Mouse (Mus musculus) right cerebral cortex, postnatal 14 days (tissue): Measurements from ENCODE around the gene Pomgnt1.
A peak's percentile ranks its signal among the peaks of the same experiment; 100 is the strongest.

Experiments used
- DNase-seq: peaks from one replicate; pipeline ENCODE4 v3.0.0; 2022

The Pomgnt1 gene

DNA sequence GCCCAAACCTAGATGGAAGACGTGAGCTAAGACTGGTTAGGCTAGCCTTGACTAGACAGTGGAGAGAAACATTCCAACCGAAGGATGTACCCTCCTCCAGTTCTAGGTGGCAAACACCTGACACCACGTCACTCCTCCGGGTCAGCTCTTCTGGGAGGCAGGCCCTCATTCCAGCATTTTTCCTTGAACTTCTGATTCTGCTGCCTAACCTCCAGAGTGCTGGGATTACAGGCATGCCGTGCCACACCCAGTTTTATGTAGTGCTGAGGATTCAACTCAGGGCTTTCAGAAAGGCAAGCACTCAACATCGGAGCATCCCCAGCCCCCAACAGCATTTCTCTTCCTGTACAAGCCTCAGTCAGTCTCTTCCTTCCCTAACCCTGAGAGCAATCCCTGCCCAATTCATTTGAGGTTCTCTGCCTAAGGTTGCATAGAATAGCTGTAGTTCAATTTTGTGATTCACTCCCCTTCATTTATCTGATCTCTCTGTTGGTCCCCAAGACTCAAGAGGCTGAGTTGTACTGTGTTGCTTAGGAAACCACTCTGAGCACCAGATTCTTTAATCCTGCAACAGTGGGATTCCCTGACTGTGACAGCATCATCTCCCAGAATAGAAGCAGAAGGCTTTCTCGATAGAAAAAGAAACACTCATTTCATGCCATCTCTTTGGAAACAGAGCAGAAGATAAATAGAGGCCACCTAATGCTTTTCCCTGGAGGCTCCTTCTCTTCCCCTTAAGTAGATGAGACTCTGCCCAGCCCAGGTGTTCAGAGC, 17.3 kb downstream of the Pomgnt1 start:
- DNase-seq = no peak

DNA sequence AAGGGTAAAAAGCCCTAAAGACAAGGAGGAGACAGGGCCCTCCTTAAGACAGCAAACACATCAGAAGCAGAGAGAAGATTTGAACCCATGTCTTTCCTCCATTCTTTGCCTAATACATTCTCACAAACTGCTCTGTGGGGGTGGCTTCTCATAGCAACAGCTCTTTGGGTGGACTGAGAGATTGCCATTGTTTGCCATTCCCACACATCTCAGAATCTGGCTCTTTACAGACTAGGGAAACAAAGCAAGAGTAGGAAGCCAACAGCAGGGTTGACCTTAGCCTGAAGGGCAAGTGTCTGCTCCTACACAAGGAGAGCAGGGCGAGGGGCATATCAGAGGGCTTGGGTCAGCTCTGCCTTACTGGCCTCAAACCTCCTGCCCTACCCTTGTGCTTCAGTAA, 18.1 kb downstream of the Pomgnt1 start:
- no peak for DNase-seq

DNA sequence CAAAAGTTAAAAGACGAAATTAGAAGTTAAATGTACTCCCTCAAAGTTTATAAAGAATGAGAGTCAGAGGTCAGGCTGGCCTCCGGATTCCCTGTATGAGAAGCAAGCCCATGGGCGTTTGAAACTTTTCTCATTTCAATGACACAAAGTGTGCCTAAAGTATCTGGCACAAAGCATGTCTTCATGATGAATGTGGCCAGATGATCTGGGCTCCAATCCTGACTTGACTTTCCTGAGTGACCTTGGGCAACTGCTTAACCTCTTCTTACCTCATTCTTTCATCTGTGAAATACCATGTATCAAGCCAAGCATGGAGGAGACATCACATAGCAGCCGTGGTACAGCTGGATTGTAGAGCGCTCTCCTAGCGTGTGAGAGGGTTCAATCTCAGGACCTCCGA, 18.6 kb downstream of the Pomgnt1 start:
- DNase-seq = no peak

DNA sequence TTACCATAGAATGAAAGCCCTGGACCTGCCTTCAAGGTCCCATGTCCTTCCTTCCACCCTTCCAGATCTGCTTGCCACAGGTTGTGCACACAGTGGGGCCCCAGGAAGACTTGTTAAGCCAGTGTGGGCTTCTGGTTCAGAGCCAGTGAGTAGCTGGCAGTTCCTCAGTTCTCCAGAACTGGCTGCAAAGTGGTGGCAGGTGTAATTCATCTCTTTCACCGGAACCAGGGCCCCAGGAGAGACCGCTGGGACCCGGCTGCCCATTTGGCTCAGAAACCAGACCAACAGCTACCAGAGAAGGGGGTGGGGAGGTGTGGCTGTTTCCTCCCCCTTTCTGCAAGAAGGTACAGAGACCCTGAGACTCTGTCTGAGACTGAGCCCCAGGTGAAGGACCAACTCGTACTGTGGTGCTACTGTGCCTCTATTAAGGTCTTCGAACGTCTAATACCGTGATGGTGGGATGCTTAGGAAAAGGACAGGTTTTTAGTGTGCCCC, 19.7 kb downstream of the Pomgnt1 start:
- no peak for DNase-seq

DNA sequence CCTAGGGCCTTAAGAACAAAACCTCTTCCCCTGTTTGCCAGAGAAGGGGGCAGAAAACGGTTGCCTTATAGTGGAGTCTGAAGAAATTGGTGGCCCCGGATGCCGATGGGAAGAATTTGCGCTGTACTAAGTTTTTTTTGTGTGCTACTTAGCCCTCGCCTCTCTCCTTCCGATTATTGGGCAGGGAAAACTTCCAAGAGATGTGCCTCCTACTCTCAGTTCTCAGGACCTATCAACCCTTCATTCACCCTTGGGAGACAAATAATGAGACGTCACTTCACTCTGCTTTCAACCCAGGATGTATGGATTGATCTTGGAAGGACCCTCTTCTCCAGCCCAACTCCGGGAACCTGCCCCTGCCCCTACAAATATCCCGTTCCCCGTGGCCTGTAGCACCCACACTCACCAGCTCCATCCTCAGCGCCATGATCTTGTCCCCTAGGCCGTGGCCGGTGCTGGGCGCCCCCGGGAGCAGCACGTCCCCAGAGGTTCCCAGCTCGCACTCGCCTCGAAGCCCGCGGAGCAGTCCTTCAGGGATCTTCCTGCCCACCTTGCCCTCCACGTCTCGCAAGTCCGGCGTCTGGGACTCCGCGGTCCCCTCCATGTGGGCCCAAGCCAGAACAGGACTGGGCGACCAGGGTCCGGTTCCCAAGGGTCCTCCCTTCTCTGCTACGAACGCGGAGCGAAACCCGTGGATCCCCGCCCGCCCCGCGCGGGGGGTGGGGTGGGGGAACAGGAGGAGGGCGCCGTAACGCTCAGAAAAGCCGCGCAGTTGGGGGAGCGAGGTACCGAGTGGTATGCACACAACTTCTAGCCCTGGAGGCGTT, 20.5 kb downstream of the Pomgnt1 start:
- DNase-seq = peak; percentile 75

DNA sequence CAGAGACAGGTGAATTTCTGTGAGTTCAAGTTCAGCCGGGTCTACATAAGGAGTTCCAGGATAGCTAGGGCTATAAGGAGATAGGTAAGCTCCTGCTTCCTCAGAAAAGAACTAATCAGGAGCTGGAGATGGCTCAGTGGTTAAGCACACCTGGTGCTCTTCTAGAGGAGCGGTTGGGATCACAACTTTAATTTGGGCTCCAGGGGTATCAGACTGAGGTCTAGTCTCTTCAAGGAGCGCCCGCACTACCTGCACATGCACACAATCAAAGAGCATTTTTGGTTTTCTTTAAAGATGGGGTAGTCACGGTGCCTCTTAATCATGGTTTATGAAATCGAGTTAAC, 26.1 kb downstream of the Pomgnt1 start:
- DNase-seq = no peak

DNA sequence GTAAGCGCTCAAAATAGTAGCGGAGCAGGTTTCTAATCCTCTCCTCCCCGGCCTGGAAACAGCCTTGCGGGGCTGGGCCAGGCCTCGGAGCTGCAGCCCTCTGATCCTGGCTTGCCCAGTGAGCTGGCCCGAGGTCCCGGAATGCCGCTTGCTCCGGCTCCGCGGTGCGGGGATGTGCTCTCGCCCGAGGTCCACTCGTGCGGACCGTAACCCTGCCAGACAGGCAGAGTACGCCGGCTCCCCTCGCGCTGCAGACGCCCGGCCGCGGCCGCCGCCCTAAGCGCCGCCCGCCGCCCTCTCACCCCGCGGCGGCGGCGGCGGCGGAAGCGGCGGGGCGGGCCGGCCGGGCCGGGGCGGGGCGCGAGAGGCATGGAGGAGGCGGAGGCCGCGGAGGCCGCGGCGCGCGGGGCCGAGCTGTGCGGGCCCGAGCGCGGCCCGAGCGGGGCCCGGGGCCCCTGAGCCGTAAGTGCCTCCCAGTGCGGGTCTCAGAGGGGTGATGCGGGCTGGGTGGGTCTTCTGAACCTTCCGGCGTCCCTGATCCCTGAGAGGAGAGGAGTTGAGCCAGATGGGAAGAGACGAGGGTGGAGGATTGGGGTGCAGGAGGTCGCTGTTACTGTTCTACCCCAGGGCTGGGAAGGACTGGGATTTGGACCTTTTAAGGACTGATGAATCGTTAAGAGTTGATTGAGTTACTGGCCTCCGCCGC, 26.7 kb downstream of the Pomgnt1 start:
- DNase-seq = peak; percentile 58

DNA sequence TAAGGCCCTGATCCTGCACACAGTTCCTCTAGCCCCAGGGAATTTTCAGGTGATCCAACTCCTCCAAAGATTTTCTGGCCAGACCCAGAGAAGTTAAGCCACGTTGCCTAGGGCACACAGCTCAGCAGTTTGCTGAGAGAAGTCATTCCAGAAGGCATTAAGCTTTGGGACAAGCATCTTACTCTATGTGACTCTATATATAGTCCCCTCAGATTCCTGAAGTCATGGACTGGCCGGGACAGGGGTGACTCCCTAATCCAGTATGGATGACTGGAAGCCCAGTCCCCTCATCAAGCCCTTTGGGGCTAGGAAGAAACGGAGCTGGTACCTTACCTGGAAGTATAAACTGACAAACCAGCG, 27.2 kb downstream of the Pomgnt1 start:
- DNase-seq = no peak

DNA sequence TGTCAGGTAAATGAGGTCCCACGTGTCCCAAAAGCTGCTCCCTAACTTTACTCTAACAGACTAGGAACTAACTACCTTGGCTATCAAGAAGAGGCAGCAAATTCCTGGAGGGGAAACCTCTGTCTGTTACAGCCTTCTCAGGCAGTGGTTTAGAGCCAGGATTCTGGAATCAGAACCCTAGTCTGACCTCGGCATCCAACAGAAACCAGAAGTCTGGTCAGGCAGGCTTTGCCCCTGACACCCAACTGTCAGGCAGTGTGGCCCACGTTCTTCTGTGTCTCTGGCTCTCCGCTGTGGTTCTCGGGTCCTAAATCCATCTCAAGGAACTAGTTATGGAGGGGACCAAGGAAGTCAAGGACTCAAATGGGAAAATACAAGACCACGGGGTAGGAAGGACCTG, 27.6 kb downstream of the Pomgnt1 start, which contains the start of gene Lurap1:
Gene Lurap1, minus strand, starts transcription at position 101 of the 400 bp plus-strand sequence.
- DNase-seq = no peak

DNA sequence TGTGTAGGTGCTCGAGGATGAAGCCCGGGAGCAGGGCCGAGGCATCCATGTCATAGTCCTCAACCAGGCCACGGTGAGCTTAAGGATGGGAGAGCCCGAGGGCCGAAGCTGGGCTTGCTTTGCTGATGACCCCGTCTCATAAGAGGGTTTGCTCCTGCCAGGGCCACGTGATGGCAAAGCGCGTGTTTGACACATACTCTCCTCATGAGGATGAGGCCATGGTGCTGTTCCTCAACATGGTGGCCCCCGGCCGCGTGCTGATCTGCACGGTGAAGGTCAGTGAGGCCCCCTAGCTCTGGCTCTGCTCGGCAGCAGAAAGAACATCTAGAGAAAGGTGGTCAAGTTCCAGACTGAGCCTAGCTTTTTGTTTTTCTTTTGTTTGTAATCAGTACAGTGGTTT, 29.1 kb downstream of the Pomgnt1 start:
- no peak for DNase-seq

DNA sequence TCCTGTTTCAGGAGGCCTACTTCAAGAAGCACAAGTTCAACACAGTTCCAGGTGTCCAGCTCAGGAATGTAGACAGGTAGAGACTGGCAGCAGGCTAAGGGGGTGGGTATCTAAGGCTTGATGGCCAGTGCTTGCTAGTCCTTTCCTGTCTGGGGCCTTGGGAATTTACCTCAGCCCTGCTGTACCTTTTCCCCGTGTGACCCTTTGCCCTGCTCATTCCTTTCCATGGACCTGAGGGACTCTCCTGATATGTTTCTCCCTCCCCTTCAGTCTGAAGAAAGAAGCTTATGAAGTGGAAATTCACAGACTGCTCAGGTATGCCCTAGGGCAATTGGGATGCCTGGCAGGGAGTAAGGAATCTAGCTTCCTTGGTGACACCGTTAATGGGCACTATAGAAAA, 34.2 kb downstream of the Pomgnt1 start:
- no peak for DNase-seq

DNA sequence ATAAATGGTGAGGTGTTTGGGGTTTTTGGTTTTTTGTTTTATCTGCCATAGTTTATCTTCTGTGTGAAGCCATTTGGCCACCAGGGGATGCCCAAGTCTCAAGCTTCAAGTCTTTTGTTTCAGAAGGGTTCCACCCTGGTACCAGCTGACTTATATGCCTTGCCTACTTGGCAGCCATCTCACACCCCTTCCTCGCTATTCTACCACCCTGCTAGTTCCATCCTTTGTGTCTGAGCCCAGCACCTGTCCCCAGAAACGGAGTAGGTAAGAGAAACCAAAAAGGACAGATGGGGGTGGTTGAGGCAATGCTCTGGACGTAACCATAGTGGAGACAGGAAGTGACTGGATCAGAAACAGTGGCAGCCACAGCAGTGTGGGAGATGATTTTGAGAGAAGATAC, 36.3 kb downstream of the Pomgnt1 start:
- peak; percentile 65 for DNase-seq

DNA sequence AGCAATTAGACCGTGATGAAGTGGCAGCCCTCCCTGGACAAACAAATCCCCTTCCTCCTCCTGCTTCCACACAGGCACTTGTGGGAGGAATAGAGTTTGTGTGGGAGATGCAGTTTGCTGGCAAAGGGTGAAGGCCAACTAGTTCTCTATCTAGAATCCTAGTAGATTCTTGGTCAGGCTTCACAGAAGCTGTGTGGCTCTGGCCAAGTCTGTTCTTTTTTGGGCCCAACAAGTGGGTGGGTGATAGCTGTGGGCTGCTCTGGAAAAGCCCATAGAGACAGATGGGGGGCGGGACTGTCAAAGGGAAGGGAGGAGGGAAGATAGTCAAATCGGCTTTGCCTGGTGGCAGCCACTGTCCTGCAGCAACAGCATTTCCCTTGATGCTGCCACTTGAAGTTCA, 37.1 kb downstream of the Pomgnt1 start:
- DNase-seq = peak; percentile 65

DNA sequence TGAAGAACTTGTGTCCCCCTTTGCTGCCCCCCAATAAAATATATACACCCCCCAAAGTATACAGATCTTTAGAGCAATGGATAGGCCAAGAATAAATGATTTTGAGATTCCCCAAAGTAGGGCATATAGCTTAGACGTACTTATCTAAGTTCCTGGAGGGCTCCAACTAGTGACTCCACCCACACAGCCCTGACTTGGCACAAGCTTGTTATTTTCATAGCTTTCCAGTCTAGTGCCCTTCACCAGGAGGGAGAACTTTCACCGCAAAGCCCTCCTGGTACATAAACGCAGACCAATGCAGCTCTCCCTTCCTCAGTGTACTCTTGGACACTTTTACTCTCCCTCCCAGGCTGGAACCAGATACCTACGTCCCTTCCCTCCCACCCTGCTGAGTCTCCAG, 38.5 kb downstream of the Pomgnt1 start:
- DNase-seq = no peak

DNA sequence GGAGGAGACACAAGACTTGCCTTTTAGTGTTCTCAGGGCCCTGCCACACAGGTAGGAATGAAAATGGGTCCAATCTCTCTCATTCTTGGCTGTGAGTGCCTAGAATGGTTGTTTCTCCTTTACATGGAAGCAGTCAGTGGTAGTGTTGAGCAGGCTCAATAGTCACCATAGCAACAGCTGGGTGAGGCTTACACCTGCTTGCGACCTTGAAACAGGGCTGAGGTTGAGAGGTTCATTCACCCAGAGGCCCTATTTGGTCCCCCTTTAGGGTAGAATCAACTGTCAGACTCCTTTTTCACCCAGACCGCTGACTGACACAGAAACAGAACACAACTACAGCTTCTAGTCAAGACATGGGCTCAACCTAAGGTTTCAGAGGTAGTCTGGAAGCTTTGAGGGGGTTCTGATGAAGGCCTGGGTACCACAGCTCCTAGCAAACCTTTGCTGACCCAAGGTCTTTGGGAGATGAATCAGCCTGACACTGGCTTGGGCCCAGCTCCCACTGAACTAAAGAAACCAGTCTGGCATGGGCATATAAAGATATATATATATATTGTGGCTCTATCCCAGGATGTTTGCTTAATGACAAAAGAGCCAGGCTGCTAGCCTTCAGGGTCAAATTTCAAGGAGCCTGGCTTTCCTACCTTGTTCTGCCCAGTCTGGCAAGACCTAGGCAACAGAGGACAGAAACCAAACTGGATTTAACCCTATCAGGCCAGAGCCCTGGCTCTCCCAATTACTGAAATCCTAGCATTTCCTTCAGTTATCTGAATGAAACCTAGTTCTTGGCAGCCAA, 41.3 kb downstream of the Pomgnt1 start:
- no peak for DNase-seq

DNA sequence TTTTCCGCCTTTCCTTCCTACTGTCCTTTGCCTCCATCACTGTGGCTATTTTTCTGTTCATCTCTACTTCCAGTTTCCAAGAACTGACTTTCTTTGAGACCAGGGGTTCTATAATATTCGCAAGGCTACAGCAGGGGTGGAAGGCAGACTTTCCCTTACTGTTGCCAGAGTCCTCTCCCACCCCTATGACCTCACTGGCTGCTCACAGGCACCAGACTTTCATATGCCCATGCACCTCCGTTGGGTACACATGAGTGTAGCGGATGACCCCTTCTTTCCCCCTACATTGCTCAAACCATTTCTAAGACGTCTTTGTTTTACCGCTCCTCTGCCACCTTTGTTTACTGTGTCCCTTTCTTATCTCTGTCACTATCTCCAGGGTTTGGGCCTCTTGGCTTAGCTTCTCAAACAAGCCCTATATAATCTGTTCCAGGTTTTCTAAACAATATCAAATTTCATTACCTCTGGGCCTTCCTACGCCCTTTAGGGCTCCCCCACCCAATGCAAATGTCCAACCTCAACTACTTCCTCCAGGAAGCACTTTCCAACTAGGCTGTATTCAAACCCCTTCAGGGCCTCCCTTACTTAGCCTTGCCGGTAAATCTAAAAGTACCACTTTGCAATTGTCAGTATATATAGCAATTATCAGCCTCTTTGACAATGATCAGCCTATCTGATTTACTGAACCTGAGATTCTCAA, 42.2 kb downstream of the Pomgnt1 start:
- DNase-seq = no peak

DNA sequence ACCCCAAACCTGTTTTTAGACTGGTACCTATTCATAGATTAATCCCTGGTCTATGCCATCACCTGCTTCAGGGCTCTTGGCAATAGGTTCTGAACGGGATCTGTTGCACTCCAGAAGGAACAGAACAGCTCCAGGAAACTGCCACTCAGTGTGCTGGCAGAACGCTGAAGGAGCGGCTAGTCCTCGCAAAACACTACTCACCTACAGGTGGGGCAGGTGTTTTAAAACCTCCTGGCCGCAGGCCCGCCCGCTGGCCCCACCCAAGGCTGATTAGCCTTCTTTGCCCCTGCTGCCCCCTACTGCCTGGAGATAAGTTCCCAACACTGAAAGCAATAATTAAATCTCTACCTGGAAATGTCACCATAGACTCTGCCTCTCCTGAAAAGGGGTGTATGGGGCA, 43.8 kb downstream of the Pomgnt1 start, which contains the start of gene Tspan1:
Gene Tspan1, minus strand, starts transcription at position 198 of the 400 bp plus-strand sequence.
- DNase-seq = peak; percentile 21

DNA sequence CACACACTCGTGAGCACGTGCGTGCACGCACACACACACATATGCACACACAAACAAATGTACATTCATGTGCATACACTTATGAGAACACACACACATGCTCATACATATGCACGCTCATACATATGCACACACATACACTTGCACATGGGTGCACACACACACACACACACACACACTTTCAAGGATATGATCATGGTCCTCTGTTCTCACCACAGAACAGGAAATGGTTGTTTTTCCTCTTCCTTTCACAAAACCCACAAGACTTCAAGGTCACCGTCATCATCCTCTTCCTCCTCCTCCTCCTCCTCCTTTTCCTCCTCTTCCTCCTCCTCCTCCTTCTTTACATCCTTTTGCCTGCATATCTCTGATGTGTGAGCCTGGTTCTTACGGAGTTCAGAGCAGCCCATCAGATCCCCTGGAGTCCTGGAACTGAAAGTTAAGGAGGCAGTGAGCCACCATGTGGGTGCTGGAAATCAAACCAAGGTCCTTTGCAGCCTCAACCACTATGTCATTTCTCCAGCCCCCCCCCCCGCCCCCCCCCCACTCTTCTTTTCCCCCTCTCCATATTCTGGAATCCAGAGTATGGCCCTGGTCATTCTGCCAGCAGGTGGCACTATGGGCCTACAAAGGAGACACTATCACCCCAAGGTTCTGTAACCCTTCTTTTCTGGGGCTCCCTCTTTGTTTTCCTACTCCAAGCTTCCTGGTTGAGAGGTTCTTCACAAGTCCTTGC, 45.1 kb downstream of the Pomgnt1 start:
- peak; percentile 90 for DNase-seq

DNA sequence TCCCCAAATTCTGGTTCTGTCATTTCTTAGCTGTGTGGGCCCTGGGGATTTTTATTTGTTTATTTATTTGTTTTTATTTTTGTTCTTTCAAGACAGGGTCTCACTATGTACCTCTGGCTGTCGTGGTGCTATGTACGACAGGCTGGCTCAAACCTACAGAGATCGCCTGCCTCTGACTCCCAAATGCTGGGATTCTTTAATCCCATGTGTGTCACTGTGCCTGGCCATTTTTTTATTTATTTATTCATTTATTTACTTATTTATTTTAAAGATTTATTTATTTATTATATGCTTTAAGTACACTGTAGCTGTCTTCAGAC, 45.7 kb downstream of the Pomgnt1 start:
- no peak for DNase-seq

DNA sequence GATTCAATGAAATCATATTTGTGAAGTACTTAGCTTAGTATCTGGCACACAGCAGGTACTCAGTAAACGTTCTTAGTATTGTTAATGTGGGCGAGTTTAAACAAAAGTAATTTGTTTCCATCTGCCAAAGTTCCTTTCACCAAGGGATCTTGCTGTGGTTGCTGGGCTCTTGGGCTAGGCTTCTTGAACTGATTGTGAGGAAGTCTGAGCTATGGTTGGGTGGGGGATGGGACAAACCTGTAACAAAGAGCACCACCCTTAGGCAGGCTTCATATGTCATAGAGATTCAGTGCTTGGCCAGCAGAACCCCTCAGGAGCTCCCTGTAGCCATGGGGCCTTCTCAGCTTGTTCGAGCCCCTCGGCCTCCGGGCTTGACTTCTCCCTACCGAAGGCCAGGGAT, 49.4 kb downstream of the Pomgnt1 start, which contains the start of the genes 1700042G07Rik and Gm49337:
Gene 1700042G07Rik, plus strand, starts transcription at position 301 of the 400 bp plus-strand sequence.
Gene Gm49337, plus strand, starts transcription at position 313 of the 400 bp plus-strand sequence.
- no peak for DNase-seq

DNA sequence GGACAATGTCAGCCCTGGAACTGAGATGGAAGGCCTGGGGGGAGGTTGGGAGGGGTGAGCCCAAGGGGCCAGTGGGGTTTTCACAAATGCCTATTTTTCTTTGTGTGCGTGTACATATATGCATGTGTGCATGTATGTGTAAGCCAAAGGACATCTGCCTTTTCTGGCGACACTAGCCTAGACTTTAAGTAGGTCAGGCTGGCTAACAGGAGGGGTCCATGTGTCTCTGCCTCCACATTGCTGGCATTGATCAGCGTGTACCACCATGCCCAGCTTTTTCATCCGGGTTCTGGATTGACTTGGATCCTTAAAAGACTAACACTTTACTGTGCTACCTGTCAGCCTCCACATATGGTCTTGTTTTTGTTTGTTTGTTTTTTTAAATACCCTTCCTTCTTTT, 50.1 kb downstream of the Pomgnt1 start:
- no peak for DNase-seq
